Mouse (Mus musculus) brain, embryonic 14.5 days (tissue): ENCODE measurements around the gene Cacnb1. TPM values are rescaled to one million over a fixed set of nuclear protein-coding genes. Genes with fewer than 3 reads are reported as not detected.

Source experiments
- DNase-seq: peaks from one replicate; pipeline ENCODE4 v3.0.0-alpha.2; 2011; ENCODE audit warnings: low read depth
- CTCF ChIP-seq: fragments of 200-500 bp; IDR thresholded peaks from 2 replicates; pipeline ENCODE4 v1.5.1; 2012; ENCODE audit warnings: inconsistent platforms, mild to moderate bottlenecking, moderate library complexity, borderline replicate concordance; ENCODE audit not compliant: insufficient read depth, insufficient read length; ENCODE audit errors: extremely low read depth
- POLR2A ChIP-seq: fragments of 200-500 bp; IDR thresholded peaks from 2 replicates; pipeline ENCODE4 v1.6.1; 2012; ENCODE audit warnings: mild to moderate bottlenecking, inconsistent platforms, borderline replicate concordance; ENCODE audit not compliant: poor library complexity, insufficient read depth, insufficient read length, severe bottlenecking; ENCODE audit errors: extremely low read depth
- polyA plus RNA-seq: library from polyadenylated mRNA; depleted of rRNA; stranded (reverse); fragments of >200 nt; gene quantifications from 2 replicates; pipeline ENCODE4 v1.2.3, GENCODE M21; 2012

Cacnb1 gene
- polyA plus RNA-seq, 1 experiment = 90.1 TPM

GRCm38 (mm10) chr11:97988530-97989096, 34.2 kb downstream of the Cacnb1 start:
- TF ChIP-seq POLR2A = no peak
- TF ChIP-seq CTCF = no peak

GRCm38 (mm10) chr11:97987551-97988526, 35.0 kb downstream of the Cacnb1 start:
- DNase-seq = peak; percentile 95
- TF ChIP-seq CTCF (peak; percentile 75), POLR2A (no peak)

More at GRCm38 (mm10) chr11:97988530-97989096, 34.2 kb downstream of the Cacnb1 start:
- DNase-seq = peak; percentile 94

GRCm38 (mm10) chr11:97986738-97987465, 35.9 kb downstream of the Cacnb1 start:
- DNase-seq = no peak
- TF ChIP-seq POLR2A (no peak), CTCF (no peak)

GRCm38 (mm10) chr11:97985727-97986677, 36.8 kb downstream of the Cacnb1 start, which contains the start of gene Plxdc1:
Gene Plxdc1, minus strand, starts transcription at chr11:97986444.
- no peak for TF ChIP-seq POLR2A
- TF ChIP-seq CTCF = no peak
- DNase-seq = no peak

DNA sequence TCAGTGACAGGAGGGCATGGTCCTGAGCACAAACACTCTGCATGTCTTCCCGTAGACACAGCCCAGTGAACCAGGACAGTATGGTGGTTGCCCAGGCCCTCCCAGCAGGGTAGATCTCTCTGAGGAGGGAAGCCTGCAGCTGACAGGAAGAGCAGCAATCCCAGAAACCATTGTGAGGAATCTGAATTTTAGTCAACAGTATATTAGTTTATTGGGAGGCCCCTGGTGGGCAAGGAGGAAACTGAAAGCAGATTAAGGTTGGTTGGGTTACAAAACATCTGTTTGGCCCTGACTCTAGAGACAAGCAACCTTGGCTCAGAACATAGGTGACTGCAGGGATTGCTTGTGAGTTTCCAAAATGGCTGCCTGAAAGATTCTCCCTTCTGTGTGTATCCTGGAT, 38.9 kb downstream of the Cacnb1 start:
- TF ChIP-seq CTCF = no peak
- no peak for TF ChIP-seq POLR2A
- no peak for DNase-seq

GRCm38 (mm10) chr11:97983506-97983905, 39.3 kb downstream of the Cacnb1 start:
- TF ChIP-seq POLR2A (no peak), CTCF (no peak)

DNA sequence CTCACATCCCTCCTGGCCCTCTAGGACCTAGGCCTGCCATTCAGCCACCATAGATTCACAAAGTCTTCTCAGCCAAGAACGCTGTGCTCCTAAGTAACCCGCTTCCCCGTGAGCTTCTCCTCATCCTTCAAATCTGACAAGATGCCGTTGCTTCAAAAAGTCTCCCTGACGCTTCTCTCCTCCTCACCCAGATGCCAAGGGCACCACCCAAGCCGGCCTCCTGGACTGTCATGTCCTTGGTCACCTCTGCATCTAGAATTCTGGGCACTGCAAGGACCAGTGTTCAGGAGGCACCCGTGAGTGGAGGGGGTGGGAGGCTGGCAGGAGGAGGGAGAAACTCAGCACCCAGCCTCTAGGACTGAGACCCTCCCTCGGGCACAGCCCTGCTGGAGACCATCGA, 40.1 kb downstream of the Cacnb1 start:
- no peak for TF ChIP-seq CTCF
- DNase-seq = no peak

More at GRCm38 (mm10) chr11:97983506-97983905, 39.3 kb downstream of the Cacnb1 start:
- no peak for DNase-seq

- no peak for TF ChIP-seq CTCF
- no peak for TF ChIP-seq POLR2A
- DNase-seq = peak; percentile 33
Measured at GRCm38 (mm10) chr11:97980531-97980966, 42.3 kb downstream of the Cacnb1 start.

- no peak for DNase-seq
- no peak for TF ChIP-seq POLR2A
Measured at GRCm38 (mm10) chr11:97979824-97980495, 42.9 kb downstream of the Cacnb1 start.

DNA sequence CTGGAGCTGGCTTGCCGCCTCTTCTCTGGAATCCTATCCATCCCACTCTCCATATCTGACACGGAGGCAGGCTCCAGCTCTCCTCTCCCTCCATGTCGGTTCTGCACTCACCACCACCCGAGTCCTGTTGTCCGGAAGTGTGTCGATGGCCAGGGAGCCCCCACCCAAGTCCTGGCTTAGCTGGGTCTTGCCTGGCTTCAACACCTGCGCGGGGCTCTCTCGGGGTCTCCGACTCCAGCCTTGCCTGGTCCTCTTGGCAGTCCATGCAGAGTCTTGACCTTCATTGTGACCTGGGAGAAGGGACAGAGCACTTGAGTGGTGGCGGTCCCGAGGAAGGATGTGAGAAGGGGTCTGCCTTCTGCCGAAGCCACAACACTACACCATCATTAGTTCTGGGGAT, 44.4 kb downstream of the Cacnb1 start:
- no peak for TF ChIP-seq POLR2A
- no peak for TF ChIP-seq CTCF
- no peak for DNase-seq

DNA sequence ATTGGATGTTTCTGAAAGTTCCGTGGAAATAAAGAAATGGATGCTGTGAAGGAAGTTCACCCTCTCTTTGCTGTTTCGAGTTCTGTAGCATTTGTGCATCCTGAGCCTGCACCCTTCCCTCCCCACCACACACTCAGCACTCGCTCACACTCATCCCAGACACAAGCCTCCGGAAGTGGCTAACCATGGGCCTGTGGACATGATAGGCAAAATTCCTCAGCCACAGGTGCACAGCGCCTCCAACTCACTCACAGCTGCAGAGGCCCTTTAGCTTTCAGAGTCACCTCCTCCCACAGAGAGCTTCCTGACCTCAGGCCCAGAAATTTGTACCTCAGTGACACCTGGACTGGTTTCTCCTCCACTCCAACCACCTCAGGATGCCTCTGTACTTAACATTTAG, 45.0 kb downstream of the Cacnb1 start:
- no peak for DNase-seq
- TF ChIP-seq POLR2A (no peak), CTCF (no peak)
